Mouse (Mus musculus): ENCODE results near the gene Eme2.

Gene Eme2

GRCm38 (mm10) chr17:24878117-24878397, 16.8 kb downstream of the Eme2 start:
- ATAC-seq (ENCODE audit: insufficient number of reproducible peaks, low FRiP score, low TSS enrichment), result no peak

- no peak for ATAC-seq (ENCODE audit: insufficient number of reproducible peaks, low FRiP score, low TSS enrichment)
Observed at GRCm38 (mm10) chr17:24877336-24878116, 17.4 kb downstream of the Eme2 start.

- ATAC-seq (ENCODE audit: insufficient number of reproducible peaks, low FRiP score, low TSS enrichment), result no peak
Observed at GRCm38 (mm10) chr17:24874989-24875388, 19.9 kb downstream of the Eme2 start.

GRCm38 (mm10) chr17:24874405-24874745, 20.5 kb downstream of the Eme2 start:
- ATAC-seq (ENCODE audit: insufficient number of reproducible peaks, low FRiP score, low TSS enrichment), result no peak

- ATAC-seq (ENCODE audit: insufficient number of reproducible peaks, low FRiP score, low TSS enrichment), result no peak
Observed at GRCm38 (mm10) chr17:24873695-24874404, 21.0 kb downstream of the Eme2 start.

- no peak for ATAC-seq (ENCODE audit: insufficient number of reproducible peaks, low FRiP score, low TSS enrichment)
Observed at GRCm38 (mm10) chr17:24867914-24868313, 27.0 kb downstream of the Eme2 start.

GRCm38 (mm10) chr17:24865776-24866175, 29.1 kb downstream of the Eme2 start, which contains the start of gene Igfals:
Gene Igfals, plus strand, starts transcription at chr17:24865997.
- ATAC-seq (ENCODE audit: insufficient number of reproducible peaks, low FRiP score, low TSS enrichment), result peak; percentile 66; the same call in 1 of the 2 replicates

GRCm38 (mm10) chr17:24861785-24862184, 33.1 kb downstream of the Eme2 start:
- ATAC-seq (ENCODE audit: insufficient number of reproducible peaks, low FRiP score, low TSS enrichment), result no peak

- no peak for ATAC-seq (ENCODE audit: insufficient number of reproducible peaks, low FRiP score, low TSS enrichment)
Observed at GRCm38 (mm10) chr17:24860076-24860475, 34.8 kb downstream of the Eme2 start.

- no peak for ATAC-seq (ENCODE audit: insufficient number of reproducible peaks, low FRiP score, low TSS enrichment)
Observed at GRCm38 (mm10) chr17:24858967-24859366, 35.9 kb downstream of the Eme2 start.

GRCm38 (mm10) chr17:24857831-24858470, 36.9 kb downstream of the Eme2 start:
- ATAC-seq (ENCODE audit: insufficient number of reproducible peaks, low FRiP score, low TSS enrichment), result no peak

- ATAC-seq (ENCODE audit: insufficient number of reproducible peaks, low FRiP score, low TSS enrichment), result no peak
Observed at GRCm38 (mm10) chr17:24856589-24856988, 38.3 kb downstream of the Eme2 start.

GRCm38 (mm10) chr17:24855838-24856464, 38.9 kb downstream of the Eme2 start:
- no peak for ATAC-seq (ENCODE audit: insufficient number of reproducible peaks, low FRiP score, low TSS enrichment)

- ATAC-seq (ENCODE audit: insufficient number of reproducible peaks, low FRiP score, low TSS enrichment), result no peak
Observed at GRCm38 (mm10) chr17:24851381-24852125, 43.3 kb downstream of the Eme2 start.

GRCm38 (mm10) chr17:24850773-24851127, 44.1 kb downstream of the Eme2 start:
- no peak for ATAC-seq (ENCODE audit: insufficient number of reproducible peaks, low FRiP score, low TSS enrichment)

GRCm38 (mm10) chr17:24850065-24850772, 44.7 kb downstream of the Eme2 start, which contains the start of gene Fahd1:
Gene Fahd1, minus strand, starts transcription at chr17:24850364.
- peak; percentile 96 for ATAC-seq (ENCODE audit: insufficient number of reproducible peaks, low FRiP score, low TSS enrichment)

- peak; percentile 71 for ATAC-seq (ENCODE audit: insufficient number of reproducible peaks, low FRiP score, low TSS enrichment)
Observed at GRCm38 (mm10) chr17:24849733-24850064, 45.2 kb downstream of the Eme2 start.

GRCm38 (mm10) chr17:24848600-24849031, 46.3 kb downstream of the Eme2 start:
- no peak for ATAC-seq (ENCODE audit: insufficient number of reproducible peaks, low FRiP score, low TSS enrichment)

- ATAC-seq (ENCODE audit: insufficient number of reproducible peaks, low FRiP score, low TSS enrichment), result no peak
Observed at GRCm38 (mm10) chr17:24847386-24847785, 47.5 kb downstream of the Eme2 start.

- ATAC-seq (ENCODE audit: insufficient number of reproducible peaks, low FRiP score, low TSS enrichment), result no peak
Observed at GRCm38 (mm10) chr17:24844525-24844924, 50.4 kb downstream of the Eme2 start.

All from cerebellum, adult (tissue).